Mouse (Mus musculus) liver, embryonic 14.5 days (tissue): ENCODE measurements around the gene Adcy6.

Experiments used
- CTCF ChIP-seq: IDR thresholded peaks from 2 replicates; pipeline ENCODE4 v1.5.1; 2016; ENCODE audit warnings: antibody characterized with exemption, low read depth, control low read depth
- EP300 ChIP-seq: IDR thresholded peaks from 2 replicates; pipeline ENCODE4 v1.6.1; 2016; ENCODE audit warnings: antibody characterized with exemption, low read depth

GRCm38 (mm10) chr15:98600036-98600709, 9.7 kb downstream of the Adcy6 start:
- TF ChIP-seq CTCF = no peak
- TF ChIP-seq EP300 = no peak
